Mouse (Mus musculus) liver, postnatal 0 days (tissue): ENCODE results near the gene Reps1.

Source experiments
- CTCF ChIP-seq: sonication (generic); IDR thresholded peaks from 2 replicates; pipeline ENCODE4 v1.5.1; 2016; ENCODE audit warnings: antibody characterized with exemption, low read depth
- EP300 ChIP-seq: IDR thresholded peaks from 2 replicates; pipeline ENCODE4 v1.6.1; 2016; ENCODE audit warnings: antibody characterized with exemption, low read depth, mild to moderate bottlenecking

DNA sequence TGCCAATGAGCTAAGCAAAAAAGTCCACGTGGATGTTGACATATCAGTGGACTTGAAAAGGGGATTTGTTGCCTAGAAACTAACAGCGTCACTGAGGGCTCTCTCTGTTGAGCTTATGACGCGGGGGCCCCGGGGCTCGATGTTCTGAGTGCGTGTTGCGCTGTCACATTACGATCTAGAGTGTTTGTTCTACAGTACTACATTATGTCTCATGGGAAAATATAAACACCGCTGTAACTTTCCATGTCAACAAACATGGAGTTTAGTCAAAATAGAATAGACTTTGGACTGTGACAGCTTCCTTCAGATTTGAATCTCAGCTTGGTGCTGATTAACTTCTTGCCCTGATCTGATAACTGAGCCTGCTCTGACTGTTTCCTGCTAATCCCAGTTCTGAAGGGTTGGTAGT, 10.4 kb downstream of the Reps1 start:
- no peak for TF ChIP-seq CTCF
- peak; percentile 29; the same call in 1 of the 2 replicates for TF ChIP-seq EP300
